Mouse (Mus musculus) urinary bladder, postnatal 36 days (tissue): ENCODE data around the gene Setd4.

Source experiments
- DNase-seq, 2 experiments: peaks; one replicate each; pipeline ENCODE4 v3.0.0; 2022; ENCODE audit warnings: low spot score in 2 of 2, mixed read lengths in 1 of 2

Gene Setd4

GRCm38 (mm10) chr16:93592711-93593110 lies 11.2 kb downstream of the Setd4 start:
- DNase-seq, result no peak

GRCm38 (mm10) chr16:93591450-93592430 lies 12.1 kb downstream of the Setd4 start:
- no peak for DNase-seq

- peak; percentile 32 to 35 for DNase-seq
Measured at GRCm38 (mm10) chr16:93590915-93591314, 12.9 kb downstream of the Setd4 start.

GRCm38 (mm10) chr16:93588281-93588680 lies 15.6 kb downstream of the Setd4 start:
- DNase-seq, result no peak

- DNase-seq, result no peak
Measured at GRCm38 (mm10) chr16:93586382-93586781, 17.5 kb downstream of the Setd4 start.

- no peak for DNase-seq
Measured at GRCm38 (mm10) chr16:93585703-93586205, 18.1 kb downstream of the Setd4 start.

GRCm38 (mm10) chr16:93584976-93585702 lies 18.7 kb downstream of the Setd4 start:
- DNase-seq, result no peak

GRCm38 (mm10) chr16:93581125-93581524 lies 22.7 kb downstream of the Setd4 start:
- DNase-seq, result no peak

- no peak for DNase-seq
Measured at GRCm38 (mm10) chr16:93578346-93579005, 25.4 kb downstream of the Setd4 start.

GRCm38 (mm10) chr16:93576412-93577082 lies 27.3 kb downstream of the Setd4 start:
- peak; percentile 74 to 80 for DNase-seq

- DNase-seq, result no peak
Measured at GRCm38 (mm10) chr16:93575574-93575973, 28.3 kb downstream of the Setd4 start.

- DNase-seq, result no peak
Measured at GRCm38 (mm10) chr16:93574521-93575191, 29.2 kb downstream of the Setd4 start.

- no peak for DNase-seq
Measured at GRCm38 (mm10) chr16:93573434-93573833, 30.4 kb downstream of the Setd4 start.

GRCm38 (mm10) chr16:93572383-93572782 lies 31.5 kb downstream of the Setd4 start:
- DNase-seq, result no peak

GRCm38 (mm10) chr16:93558499-93558898 lies 45.4 kb downstream of the Setd4 start:
- DNase-seq, result no peak

- DNase-seq, result no peak
Measured at GRCm38 (mm10) chr16:93557646-93558045, 46.2 kb downstream of the Setd4 start.

- DNase-seq, result no peak
Measured at GRCm38 (mm10) chr16:93552686-93553513, 51.0 kb downstream of the Setd4 start.

- DNase-seq, result no peak
Measured at GRCm38 (mm10) chr16:93549287-93549686, 54.6 kb downstream of the Setd4 start.

- no peak for DNase-seq
Measured at GRCm38 (mm10) chr16:93548045-93548444, 55.8 kb downstream of the Setd4 start.

GRCm38 (mm10) chr16:93547122-93547521 lies 56.7 kb downstream of the Setd4 start:
- DNase-seq, result no peak
